Mouse (Mus musculus) embryonic facial prominence, embryonic 14.5 days (tissue): ENCODE measurements around the gene Slc39a7. TPM values are rescaled to one million over a fixed set of nuclear protein-coding genes. Genes with fewer than 3 reads are reported as not detected.
A peak's percentile ranks its signal among the peaks of the same experiment; 100 is the strongest.

Experiments used
- ATAC-seq: fragments of 200-750 bp; cut with Nextera tagmentation; 2 replicates; pipeline ENCODE4 v1.8.0; 2017; ENCODE audit warnings: low read depth, moderate number of reproducible peaks, moderate TSS enrichment
- DNase-seq: peaks from one replicate; pipeline ENCODE4 v3.0.0-alpha.2; 2015; ENCODE audit warnings: low spot score
- H3K27ac ChIP-seq: fragments of 300-500 bp; sonication (generic); replicated peaks from 2 replicates; pipeline ENCODE4 v1.5.1; 2014; ENCODE audit warnings: low read depth, mild to moderate bottlenecking, low read length, moderate library complexity
- H3K27me3 ChIP-seq: fragments of 300-500 bp; sonication (generic); replicated peaks from 2 replicates; pipeline ENCODE4 v1.6.1; 2014; ENCODE audit warnings: low read length; ENCODE audit not compliant: control insufficient read depth, insufficient read depth
- H3K36me3 ChIP-seq: fragments of 300-500 bp; sonication (generic); 2 replicates; pipeline ENCODE4 v1.6.1; 2014; ENCODE audit warnings: low read length, mixed read lengths; ENCODE audit not compliant: control insufficient read depth, insufficient read depth
- H3K4me1 ChIP-seq: fragments of 300-500 bp; sonication (generic); 2 replicates; pipeline ENCODE4 v1.6.1; 2014; ENCODE audit warnings: antibody characterized with exemption, low read length; ENCODE audit not compliant: control insufficient read depth, insufficient read depth
- H3K4me2 ChIP-seq: fragments of 300-500 bp; sonication (generic); 2 replicates; pipeline ENCODE4 v1.6.1; 2014; ENCODE audit warnings: low read depth, mild to moderate bottlenecking, low read length, moderate library complexity, mixed read lengths
- H3K4me3 ChIP-seq: fragments of 300-500 bp; sonication (generic); 2 replicates; pipeline ENCODE4 v1.5.1; 2014; ENCODE audit warnings: low read depth, mild to moderate bottlenecking, low read length
- H3K9ac ChIP-seq: fragments of 300-500 bp; sonication (generic); 2 replicates; pipeline ENCODE4 v1.6.1; 2014; ENCODE audit warnings: low read depth, mild to moderate bottlenecking, low read length, moderate library complexity, mixed read lengths
- H3K9me3 ChIP-seq: fragments of 300-500 bp; sonication (generic); 2 replicates; pipeline ENCODE4 v1.6.1; 2016; ENCODE audit warnings: low read length; ENCODE audit not compliant: control insufficient read depth
- WGBS: fragments of 180-500 bp; shearing (Covaris S2); extraction: QIAGEN DNeasy Blood & Tissue Kit; methylation state at CpG from one replicate; pipeline ENCODE4 v1.1.7; 2014; 5-methylcytosine and 5-hydroxymethylcytosine counted together
- polyA plus RNA-seq: library from polyadenylated mRNA; unstranded; fragments of >200 nt; fragmentation: Nextera tagmentation; extraction: Ambion mirVana; gene quantifications from 2 replicates; pipeline ENCODE4 v1.2.1, GENCODE M21; 2014

The Slc39a7 gene
- polyA plus RNA-seq, 1 experiment from 2014 or later = 118 TPM

DNA sequence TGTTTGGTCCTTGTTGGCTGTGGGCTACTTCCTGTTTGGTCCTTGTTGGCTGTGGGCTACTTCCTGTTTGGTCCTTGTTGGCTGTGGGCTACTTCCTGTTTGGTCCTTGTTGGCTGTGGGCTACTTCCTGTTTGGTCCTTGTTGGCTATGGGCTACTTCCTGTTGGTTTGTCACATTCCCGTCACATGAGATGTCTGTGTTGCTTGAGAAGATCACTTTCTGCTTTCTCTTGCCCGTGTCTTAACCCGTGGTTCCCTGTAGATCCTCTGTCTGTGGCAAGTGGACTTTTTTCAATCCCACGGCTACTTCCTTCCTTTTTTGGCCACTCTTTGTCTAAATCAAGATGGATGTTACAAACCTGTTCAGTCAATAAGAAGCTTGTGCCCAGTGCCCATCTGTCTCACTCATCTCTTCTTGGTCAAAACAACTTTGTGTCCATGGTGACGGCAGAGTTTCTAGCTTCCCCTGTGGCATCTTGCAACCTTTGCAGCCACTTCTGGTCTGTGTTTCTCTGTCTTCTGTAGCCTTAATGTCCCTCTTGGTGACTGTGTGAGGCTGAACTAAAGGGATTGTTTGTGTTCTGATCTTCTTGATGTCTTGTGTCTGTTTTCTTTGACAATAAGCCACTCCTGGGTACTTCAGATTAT, 16.0 kb upstream of the Slc39a7 start:
- no peak overlapping the region for H3K4me2 ChIP-seq
- H3K27me3 ChIP-seq = no peaks in the 10 kb centered on the region
- no peak overlapping the region for H3K4me3 ChIP-seq
- ATAC-seq = no peak
- no peak overlapping the region for H3K9ac ChIP-seq
- WGBS = 91% methylated on average over 5 of the region's 5 CpGs
- H3K36me3 ChIP-seq = no peaks in the 10 kb centered on the region
- no peak for DNase-seq
- H3K4me1 ChIP-seq = no peaks in the 10 kb centered on the region
- H3K9me3 ChIP-seq = peaks cover 12% of the 10 kb centered on the region; the same call in 1 of the 2 replicates
- no peak overlapping the region for H3K27ac ChIP-seq

- no peak overlapping the region for H3K9ac ChIP-seq
- peaks cover 12% of the 10 kb centered on the region; the same call in 1 of the 2 replicates for H3K9me3 ChIP-seq
- ATAC-seq (no peak), DNase-seq (no peak)
- no peaks in the 10 kb centered on the region for H3K27me3 ChIP-seq
- no peak overlapping the region for H3K4me3 ChIP-seq
- no peak overlapping the region for H3K4me2 ChIP-seq
- no peak overlapping the region for H3K27ac ChIP-seq
- no peaks in the 10 kb centered on the region for H3K36me3 ChIP-seq
- H3K4me1 ChIP-seq = no peaks in the 10 kb centered on the region; the same call in 1 of the 2 replicates
- 76% methylated on average over 14 of the region's 14 CpGs for WGBS
These were observed 14.5 kb upstream of the Slc39a7 start for GRCm38 (mm10) chr17:34045941-34046340.

GRCm38 (mm10) chr17:34039562-34040450, 8.3 kb upstream of the Slc39a7 start:
- ATAC-seq = no peak
- Histone ChIP-seq H3K4me1 (peaks cover 10% of the 10 kb centered on the region; the same call in 1 of the 2 replicates), H3K4me2 (peak overlapping the region; percentile 44), H3K27ac (peak overlapping the region; percentile 39), H3K9ac (peak overlapping the region; percentile 58), H3K36me3 (peaks cover 33% of the 10 kb centered on the region), H3K27me3 (peaks cover 4% of the 10 kb centered on the region; the same call in 1 of the 2 replicates), H3K4me3 (peak overlapping the region; percentile 32), H3K9me3 (no peaks in the 10 kb centered on the region)
- WGBS = 20% methylated on average over 17 of the region's 17 CpGs
- no peak for DNase-seq

GRCm38 (mm10) chr17:34038878-34039561, 7.5 kb upstream of the Slc39a7 start, which contains the start of gene Col11a2:
Gene Col11a2 (plus strand): TSS chr17:34039437.
- ATAC-seq (peak; percentile 60), DNase-seq (peak; percentile 68)
- Histone ChIP-seq H3K27me3 (peaks cover 4% of the 10 kb centered on the region; the same call in 1 of the 2 replicates), H3K9me3 (no peaks in the 10 kb centered on the region), H3K4me1 (peaks cover 10% of the 10 kb centered on the region; the same call in 1 of the 2 replicates), H3K36me3 (peaks cover 41% of the 10 kb centered on the region), H3K4me3 (peak within 1 kb of the TSS; percentile 32), H3K27ac (peak within 1 kb of the TSS; percentile 44), H3K9ac (peak within 1 kb of the TSS; percentile 58), H3K4me2 (peak within 1 kb of the TSS; percentile 44)
- 13% methylated on average over 23 of the region's 28 CpGs for WGBS

- ATAC-seq (peak; percentile 39; the same call in 1 of the 2 replicates), DNase-seq (peak; percentile 61)
- peak overlapping the region; percentile 44; the same call in 1 of the 2 replicates for H3K27ac ChIP-seq
- H3K9ac ChIP-seq = peak overlapping the region; percentile 58; the same call in 1 of the 2 replicates
- H3K4me2 ChIP-seq = peak overlapping the region; percentile 44
- H3K4me3 ChIP-seq = peak overlapping the region; percentile 32
- peaks cover 11% of the 10 kb centered on the region; the same call in 1 of the 2 replicates for H3K4me1 ChIP-seq
- H3K9me3 ChIP-seq = no peaks in the 10 kb centered on the region
- 12% methylated on average over 11 of the region's 21 CpGs for WGBS
- peaks cover 4% of the 10 kb centered on the region; the same call in 1 of the 2 replicates for H3K27me3 ChIP-seq
- H3K36me3 ChIP-seq = peaks cover 47% of the 10 kb centered on the region
These were observed 7.0 kb upstream of the Slc39a7 start for GRCm38 (mm10) chr17:34038440-34038839.

GRCm38 (mm10) chr17:34037241-34037640, 5.8 kb upstream of the Slc39a7 start:
- Histone ChIP-seq H3K4me1 (peaks cover 20% of the 10 kb centered on the region), H3K27me3 (peaks cover 4% of the 10 kb centered on the region; the same call in 1 of the 2 replicates), H3K4me3 (no peak overlapping the region), H3K36me3 (peaks cover 48% of the 10 kb centered on the region), H3K27ac (no peak overlapping the region), H3K9me3 (no peaks in the 10 kb centered on the region), H3K4me2 (no peak overlapping the region), H3K9ac (no peak overlapping the region)
- DNase-seq = no peak
- WGBS = 93% methylated on average over 6 of the region's 7 CpGs
- ATAC-seq = no peak

DNA sequence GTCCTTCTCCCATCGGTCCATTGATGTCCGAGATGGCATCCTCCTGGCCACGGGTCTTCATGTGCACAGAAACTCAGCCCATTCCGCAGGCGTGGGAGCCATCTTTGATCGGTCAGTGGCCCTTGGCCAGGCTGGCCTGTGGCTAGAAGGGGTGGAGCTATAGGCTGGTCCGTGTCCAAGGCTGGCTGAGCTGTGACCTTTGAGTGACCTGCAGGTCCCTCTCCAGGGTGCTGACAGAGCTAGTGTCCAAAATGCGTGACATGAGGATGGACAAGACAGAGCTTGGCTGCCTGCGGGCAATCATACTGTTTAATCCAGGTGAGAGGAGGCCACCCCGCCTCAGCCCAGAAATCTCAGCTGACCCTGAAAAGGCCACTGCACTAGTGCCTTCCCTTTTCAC, 5.2 kb upstream of the Slc39a7 start:
- H3K9me3 ChIP-seq = no peaks in the 10 kb centered on the region
- no peak overlapping the region for H3K9ac ChIP-seq
- ATAC-seq (no peak), DNase-seq (no peak)
- peaks cover 20% of the 10 kb centered on the region for H3K4me1 ChIP-seq
- peaks cover 48% of the 10 kb centered on the region for H3K36me3 ChIP-seq
- no peak overlapping the region for H3K27ac ChIP-seq
- no peak overlapping the region for H3K4me2 ChIP-seq
- WGBS = 75% methylated on average over 10 of the region's 10 CpGs
- H3K27me3 ChIP-seq = peaks cover 4% of the 10 kb centered on the region; the same call in 1 of the 2 replicates
- no peak overlapping the region for H3K4me3 ChIP-seq

- WGBS = 83% methylated on average over 9 of the region's 9 CpGs
- H3K27me3 ChIP-seq = peaks cover 4% of the 10 kb centered on the region; the same call in 1 of the 2 replicates
- no peak overlapping the region for H3K4me3 ChIP-seq
- no peak overlapping the region for H3K27ac ChIP-seq
- no peak overlapping the region for H3K4me2 ChIP-seq
- H3K36me3 ChIP-seq = peaks cover 48% of the 10 kb centered on the region
- DNase-seq = no peak
- no peak overlapping the region for H3K9ac ChIP-seq
- ATAC-seq = no peak
- peaks cover 20% of the 10 kb centered on the region for H3K4me1 ChIP-seq
- H3K9me3 ChIP-seq = no peaks in the 10 kb centered on the region
These were observed 4.0 kb upstream of the Slc39a7 start for GRCm38 (mm10) chr17:34035517-34035916.
